Mouse (Mus musculus) left cerebral cortex, postnatal 4 days (tissue): Measurements from ENCODE around the gene Kctd3. TPM values are rescaled to one million over a fixed set of nuclear protein-coding genes. Genes with fewer than 3 reads are reported as not detected.
"Not testable (repeated sequence)": the region's sequence is repeated elsewhere in the genome, so short reads cannot be mapped to it uniquely, and the experiment has no call there.

ENCODE experiments used
- DNase-seq: peaks from one replicate; pipeline ENCODE4 v3.0.0-alpha.2; 2022
- intact Hi-C: fragments of 180-260 bp; cut with DNase I; formaldehyde crosslinking; loops from one replicate; pipeline ENCODE4 v1.15.1; 2025
- total RNA-seq, 2 experiments: library from RNA; stranded (reverse); gene quantifications; 2 replicates each; pipeline ENCODE4 v1.2.3; 2021

Kctd3 gene
- total RNA-seq: 100 to 1,000 TPM; 105 to 116 TPM

DNA sequence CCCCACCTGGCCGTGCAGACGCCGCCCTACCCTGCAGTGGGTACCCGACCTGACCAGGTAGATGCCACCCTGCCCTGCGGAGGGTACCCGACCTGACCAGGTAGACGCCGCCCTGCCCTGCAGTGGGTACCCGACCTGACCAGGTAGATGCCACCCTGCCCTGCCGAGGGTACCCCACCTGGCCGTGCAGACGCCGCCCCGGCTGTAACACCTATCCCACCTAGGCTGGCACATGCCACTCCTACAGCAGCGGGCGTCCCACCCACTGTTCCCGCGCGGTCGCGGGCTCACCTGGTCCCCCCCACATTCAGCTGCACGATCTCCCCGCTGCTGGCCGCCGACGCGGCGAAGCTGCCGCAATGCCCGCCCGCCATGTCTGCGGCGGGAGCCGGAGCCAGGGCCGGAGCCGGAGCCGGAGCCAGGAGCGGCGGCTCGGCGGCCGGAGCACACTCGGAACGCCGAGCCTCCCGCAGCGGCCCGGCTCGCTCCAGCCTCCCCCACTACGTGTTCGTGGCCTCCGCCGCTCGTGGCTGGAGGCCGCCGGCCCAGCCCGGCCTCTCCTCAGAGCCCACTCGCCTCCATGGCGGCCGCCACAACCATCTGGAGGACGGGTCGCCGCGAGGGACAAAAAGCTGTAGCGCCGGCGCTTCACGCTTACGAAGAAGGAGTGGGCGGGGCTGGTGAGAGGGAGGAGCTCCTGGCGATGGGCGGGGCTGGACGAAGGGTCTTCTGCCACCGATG is at the start of gene Kctd3:
Gene Kctd3 (minus strand): TSS at position 603 of the 741 bp plus-strand sequence.
- peak; percentile 99 for DNase-seq
- intact Hi-C loops: no loop called here

GRCm38 (mm10) chr1:189057425-189057824 is 49.8 kb upstream of the Kctd3 start:
- no peak for DNase-seq
- intact Hi-C loops: no loop called here

DNA sequence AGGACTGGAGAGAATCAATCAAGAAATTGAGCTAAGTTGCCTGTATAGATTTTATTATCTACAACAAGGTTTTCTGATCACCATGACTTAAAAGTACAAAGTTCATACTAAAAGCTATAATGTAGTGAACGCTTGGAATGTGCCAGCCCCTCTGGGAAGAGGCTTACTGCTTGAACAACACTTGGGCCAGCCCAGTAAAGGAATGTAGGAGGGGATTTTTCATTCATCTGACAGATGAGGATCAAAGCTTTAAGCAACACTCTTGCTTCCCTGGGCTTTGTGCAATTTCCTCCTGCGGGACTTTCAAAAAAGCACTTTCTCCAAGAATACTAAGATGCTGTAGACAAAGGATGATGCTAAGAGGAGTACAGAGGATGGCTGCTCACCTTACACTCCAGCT is 48.3 kb upstream of the Kctd3 start:
- intact Hi-C loops: no loop called here
- no peak for DNase-seq

GRCm38 (mm10) chr1:189054941-189055551 is 47.4 kb upstream of the Kctd3 start:
- intact Hi-C loops: no loop called here
- DNase-seq: no peak

DNA sequence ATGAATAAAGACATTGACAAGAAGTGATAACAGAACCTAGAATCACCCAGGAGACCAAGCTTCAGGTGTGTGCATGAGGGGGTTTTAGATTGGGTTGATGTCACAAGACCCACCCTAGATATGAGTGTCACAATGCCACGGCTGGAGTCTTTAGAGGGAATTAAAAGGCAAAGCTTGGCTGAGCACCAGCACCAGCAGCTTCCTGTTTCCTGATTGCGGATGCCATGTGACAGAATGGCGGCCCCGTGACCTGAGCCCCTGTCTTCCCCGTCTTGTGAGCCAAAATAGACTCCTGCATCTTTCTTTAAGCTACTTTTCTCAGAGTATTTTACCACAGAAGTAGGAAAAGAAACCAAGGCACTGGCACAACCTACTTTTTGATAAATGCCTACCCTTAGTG is 46.5 kb upstream of the Kctd3 start:
- DNase-seq: no peak
- intact Hi-C loops: no loop called here

DNA sequence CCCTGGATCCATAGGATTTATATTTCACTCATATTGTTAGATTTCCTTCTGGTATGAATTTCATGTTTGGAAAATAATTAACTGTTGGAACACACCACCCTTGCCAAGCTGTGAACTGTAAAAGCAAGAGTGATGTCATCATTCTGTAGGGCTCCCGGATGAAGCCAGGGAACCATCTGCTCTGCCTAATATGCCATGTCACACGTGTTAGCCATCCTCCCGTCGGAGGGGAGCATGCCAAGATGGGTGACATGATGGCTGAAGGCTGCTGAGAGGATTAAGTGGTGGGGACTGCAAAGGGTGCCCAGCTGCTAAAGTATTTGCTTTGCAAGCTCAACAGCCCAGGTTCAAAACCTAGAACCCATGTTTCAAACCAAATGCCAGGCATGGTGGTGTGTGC is 44.5 kb upstream of the Kctd3 start:
- intact Hi-C loops: no loop called here
- DNase-seq: peak; percentile 59

GRCm38 (mm10) chr1:189050122-189050521 is 42.5 kb upstream of the Kctd3 start:
- intact Hi-C loops: no loop called here
- no peak for DNase-seq

GRCm38 (mm10) chr1:189048331-189048730 is 40.7 kb upstream of the Kctd3 start:
- intact Hi-C loops: no loop called here
- no peak for DNase-seq

DNA sequence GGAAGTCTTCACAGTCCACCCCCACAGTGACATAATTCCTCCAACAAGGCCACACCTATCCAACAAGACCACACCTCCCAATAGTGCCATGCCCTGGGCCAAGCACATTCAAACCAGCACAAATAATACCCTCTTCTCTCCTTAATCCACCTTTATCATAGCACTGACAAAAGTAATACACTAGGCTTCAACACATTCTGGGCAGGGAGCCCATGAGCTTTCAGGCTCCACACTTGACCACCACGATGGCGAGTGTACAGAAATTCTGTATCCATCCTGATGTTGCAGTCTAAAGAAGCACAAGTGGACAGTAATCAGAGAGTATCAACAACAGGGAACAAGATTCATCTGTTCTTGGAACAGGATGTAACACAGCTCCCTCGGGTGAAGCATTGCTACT is 40.3 kb upstream of the Kctd3 start:
- peak; percentile 38 for DNase-seq
- intact Hi-C loops: no loop called here

DNA sequence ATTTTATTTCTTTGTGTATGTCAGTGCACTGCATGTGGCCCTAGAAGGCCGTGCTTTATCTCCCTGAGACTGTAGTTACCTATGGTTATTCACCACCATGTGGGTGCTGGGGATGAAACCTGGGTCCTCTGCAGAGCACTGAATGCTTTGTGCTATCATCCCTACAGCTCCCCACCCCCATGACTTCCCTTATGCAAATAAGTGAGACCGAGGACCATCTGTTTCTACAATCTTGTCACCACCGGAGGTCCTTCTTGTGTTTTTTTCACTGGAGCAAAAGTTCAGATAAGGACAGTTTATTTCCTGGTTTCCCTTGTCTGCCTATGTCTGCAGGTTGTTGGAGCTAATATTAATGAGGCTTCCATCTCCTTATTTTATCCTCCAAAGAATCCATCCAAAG is 39.2 kb upstream of the Kctd3 start:
- peak; percentile 21 for DNase-seq
- intact Hi-C loops: no loop called here

DNA sequence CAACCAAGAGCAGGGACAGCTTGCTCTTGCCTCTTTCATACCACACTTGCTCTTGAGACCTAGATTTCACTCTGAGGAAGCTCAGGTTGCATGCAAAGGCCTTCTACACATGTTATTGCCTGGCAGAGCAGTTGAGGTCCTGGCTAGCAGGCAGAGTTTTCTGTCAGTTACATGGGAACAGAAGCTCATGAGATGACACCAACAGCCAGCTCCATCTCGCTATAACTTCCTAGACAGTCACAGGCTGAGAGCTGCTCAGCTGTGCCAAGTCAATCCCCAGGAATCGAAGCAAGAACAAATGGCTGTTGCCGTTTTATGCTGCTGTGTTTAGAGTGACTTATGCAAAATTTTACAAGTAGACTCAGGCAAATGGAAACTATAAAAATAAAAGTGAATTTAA is 38.7 kb upstream of the Kctd3 start:
- DNase-seq: no peak
- intact Hi-C loops: no loop called here

- DNase-seq: no peak
- intact Hi-C loops: no loop called here
Observed at GRCm38 (mm10) chr1:189041261-189041660, 33.6 kb upstream of the Kctd3 start.

DNA sequence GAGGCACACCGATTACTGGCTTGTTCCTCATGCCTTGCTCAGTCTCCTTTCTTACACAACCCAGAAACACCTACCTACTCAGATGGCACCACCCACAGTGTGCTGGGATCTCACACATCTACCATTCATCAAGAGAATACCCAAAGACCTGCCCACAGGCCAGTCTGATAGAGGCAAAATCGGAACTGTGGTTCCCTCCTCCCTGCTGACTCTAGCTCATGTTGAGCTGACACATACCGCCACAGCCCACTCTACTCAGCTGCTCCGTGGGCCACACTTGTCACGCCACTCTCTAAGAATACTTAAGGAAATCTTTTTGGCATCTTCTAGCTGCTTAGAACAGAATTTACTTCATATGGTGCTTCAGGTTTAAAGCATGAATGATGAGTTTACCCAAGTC is 31.7 kb upstream of the Kctd3 start:
- DNase-seq: no peak
- intact Hi-C loops: loop anchor here (10.0 kb wide), 1 partner anchor 535 kb away; no protein-coding TSS in a partner anchor

GRCm38 (mm10) chr1:189032817-189033216 is 25.2 kb upstream of the Kctd3 start:
- intact Hi-C loops: loop anchor here (10.0 kb wide), 1 partner anchor 542 kb away; no protein-coding TSS in a partner anchor
- DNase-seq: not testable (repeated sequence)

GRCm38 (mm10) chr1:189030975-189031374 is 23.3 kb upstream of the Kctd3 start:
- intact Hi-C loops: loop anchor here (10.0 kb wide), 1 partner anchor 544 kb away; no protein-coding TSS in a partner anchor
- DNase-seq: no peak

DNA sequence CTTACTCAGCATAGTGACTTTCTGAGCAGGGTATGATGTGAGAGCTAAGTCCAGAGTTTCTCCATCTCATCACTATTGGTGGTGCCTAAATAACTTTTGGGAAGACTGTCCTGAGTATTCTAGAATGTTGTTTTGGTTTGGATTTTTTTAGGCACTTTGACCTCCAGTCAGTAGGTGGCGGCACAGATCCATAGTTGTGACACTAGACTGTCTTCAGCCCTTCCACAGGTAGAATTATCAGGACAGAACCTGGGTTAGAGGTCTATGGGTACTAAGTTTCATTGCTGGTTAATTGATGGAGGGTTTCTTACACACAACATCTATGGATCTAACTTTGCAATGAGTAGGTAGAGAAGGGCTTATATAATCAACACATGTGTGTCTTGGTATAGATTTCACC is 20.6 kb upstream of the Kctd3 start:
- peak; percentile 36 for DNase-seq
- intact Hi-C loops: loop anchor here (5.0 kb wide), 3 partner anchors 604 to 649 kb away; no protein-coding TSS in a partner anchor

DNA sequence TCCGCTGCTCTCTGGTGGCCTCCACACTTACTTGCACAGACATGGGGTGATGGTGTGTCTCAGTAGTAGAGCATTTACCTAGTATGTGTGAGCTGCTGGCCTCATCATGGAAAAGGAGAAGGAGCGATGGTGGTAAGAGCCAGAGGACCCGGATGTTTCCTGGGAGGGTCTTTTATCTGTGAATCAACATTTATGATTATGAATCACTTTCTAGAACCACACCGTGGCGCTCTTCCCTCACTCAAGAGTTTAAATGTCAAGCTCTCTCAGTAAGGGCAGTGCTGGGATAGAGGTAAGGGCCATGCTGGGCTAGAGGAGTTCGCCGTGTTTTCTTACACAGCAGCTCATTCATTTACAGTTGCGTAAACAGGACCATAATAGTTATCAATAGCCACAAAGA is 19.2 kb upstream of the Kctd3 start:
- peak; percentile 72 for DNase-seq
- intact Hi-C loops: loop anchor here (5.0 kb wide), 3 partner anchors 605 to 650 kb away; no protein-coding TSS in a partner anchor

DNA sequence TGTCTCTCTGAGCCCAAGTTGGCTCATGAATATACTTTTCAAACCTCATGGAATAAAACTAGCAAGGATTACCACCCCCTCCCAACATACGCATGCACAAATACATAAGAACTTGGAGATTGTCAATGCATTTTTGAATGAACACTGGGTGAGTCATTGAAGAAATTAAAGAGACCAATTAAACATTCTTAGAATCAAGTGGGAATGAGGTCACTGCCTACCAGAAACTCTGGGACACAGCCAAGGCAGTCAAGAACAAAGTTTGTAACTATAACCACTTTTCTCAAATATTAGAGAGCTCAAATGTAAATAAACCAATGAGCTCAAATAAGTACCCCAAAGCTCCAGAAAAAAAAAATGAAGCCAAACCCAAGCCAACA is 16.1 kb upstream of the Kctd3 start:
- no peak for DNase-seq
- intact Hi-C loops: no loop called here

- no peak for DNase-seq
- intact Hi-C loops: no loop called here
Observed at GRCm38 (mm10) chr1:189022925-189023700, 15.5 kb upstream of the Kctd3 start.

DNA sequence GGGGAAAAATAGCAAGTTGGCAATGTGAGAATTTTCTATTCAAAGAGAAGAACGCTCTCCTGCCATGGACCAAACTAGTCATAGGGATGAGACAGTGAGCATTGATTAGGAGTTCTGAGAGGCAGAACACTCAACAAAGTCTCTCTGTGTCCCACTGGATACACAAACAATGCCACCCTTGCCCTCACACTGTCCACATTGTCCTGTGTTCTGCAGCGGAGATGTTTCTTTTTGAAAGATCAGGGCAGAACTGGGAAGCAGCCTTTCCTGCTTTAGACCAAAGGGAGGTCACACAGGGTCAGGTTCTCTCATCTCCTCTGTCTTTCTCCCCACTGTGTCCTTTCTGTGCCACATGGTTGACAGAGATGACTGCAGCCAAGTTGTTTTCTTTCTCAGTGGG is 7.7 kb upstream of the Kctd3 start:
- intact Hi-C loops: no loop called here
- DNase-seq: no peak

DNA sequence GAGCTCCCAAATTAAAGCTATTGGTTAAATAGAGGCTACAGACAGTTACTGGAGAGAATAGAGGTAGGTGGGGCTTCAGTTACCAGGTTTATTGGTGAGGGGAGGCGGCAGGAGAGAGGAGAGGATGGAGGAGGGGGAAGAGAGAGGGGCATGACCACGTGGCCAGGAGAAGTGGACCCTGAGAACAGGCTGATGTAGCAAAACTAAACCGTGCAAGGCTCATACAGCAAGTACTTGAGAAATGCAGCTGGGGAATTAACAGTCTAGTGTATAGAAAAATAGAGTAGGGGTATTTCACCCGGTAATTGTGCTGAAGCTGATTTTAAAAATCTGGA is 5.9 kb upstream of the Kctd3 start:
- DNase-seq: no peak
- intact Hi-C loops: no loop called here
